Mouse (Mus musculus) bone marrow macrophage, adult 2 months (primary cell): Measurements from ENCODE around the gene Slc6a6.

Source experiments
- CTCF ChIP-seq: IDR thresholded peaks from 2 replicates; pipeline ENCODE4 v1.5.1; 2012; ENCODE audit warnings: low read depth, mild to moderate bottlenecking, low read length, moderate library complexity
- POLR2A ChIP-seq: IDR thresholded peaks from 2 replicates; pipeline ENCODE4 v1.6.1; 2012; ENCODE audit warnings: mild to moderate bottlenecking, low read depth, low read length, borderline replicate concordance

DNA sequence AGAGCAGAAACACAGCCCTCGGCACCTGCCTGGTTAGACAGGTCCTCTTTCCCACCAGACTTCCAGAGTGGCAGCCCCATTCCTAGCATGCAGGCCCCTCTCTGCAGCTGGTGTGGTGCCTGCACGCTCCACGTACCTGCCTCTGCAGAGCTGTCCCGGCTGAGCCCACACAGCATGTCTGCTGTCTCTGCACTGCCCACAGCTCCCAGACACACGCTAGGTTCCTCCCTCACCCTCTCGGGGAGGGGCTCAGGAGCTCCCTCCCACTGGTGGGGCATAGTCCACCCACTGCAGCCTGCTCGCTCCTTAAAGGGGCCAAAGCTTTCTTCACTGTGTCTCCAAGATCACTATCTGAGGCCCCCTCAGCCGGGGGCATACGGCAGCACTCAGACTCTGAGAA, 112.2 kb downstream of the Slc6a6 start:
- TF ChIP-seq CTCF, result no peak
- no peak for TF ChIP-seq POLR2A
